Mouse (Mus musculus) midbrain, embryonic 14.5 days (tissue): Measurements from ENCODE around the gene Ndufs8. TPM values are rescaled to one million over a fixed set of nuclear protein-coding genes. Genes with fewer than 3 reads are reported as not detected.
A peak's percentile ranks its signal among the peaks of the same experiment; 100 is the strongest.

Experiments
- ATAC-seq: fragments of 200-750 bp; cut with Nextera tagmentation; 2 replicates; pipeline ENCODE4 v1.8.0; 2017; ENCODE audit warnings: moderate number of reproducible peaks, moderate library complexity; ENCODE audit not compliant: low FRiP score, low TSS enrichment
- DNase-seq: peaks from one replicate; pipeline ENCODE4 v3.0.0-alpha.2; 2015
- H3K27ac ChIP-seq: fragments of 300-500 bp; sonication (generic); replicated peaks from 2 replicates; pipeline ENCODE4 v1.5.1; 2014; ENCODE audit warnings: mild to moderate bottlenecking, low read depth, low read length, moderate library complexity
- H3K27me3 ChIP-seq: fragments of 300-500 bp; sonication (generic); 2 replicates; pipeline ENCODE4 v1.6.1; 2014; ENCODE audit warnings: low read length, control low read depth, mixed read lengths; ENCODE audit not compliant: control insufficient read depth, insufficient read depth
- H3K36me3 ChIP-seq: fragments of 300-500 bp; sonication (generic); 2 replicates; pipeline ENCODE4 v1.6.1; 2014; ENCODE audit warnings: low read length, control low read depth; ENCODE audit not compliant: control insufficient read depth, insufficient read depth
- H3K4me1 ChIP-seq: fragments of 300-500 bp; sonication (generic); 2 replicates; pipeline ENCODE4 v1.6.1; 2014; ENCODE audit warnings: mild to moderate bottlenecking, antibody characterized with exemption, low read length, control low read depth; ENCODE audit not compliant: control insufficient read depth, insufficient read depth
- H3K4me2 ChIP-seq: fragments of 300-500 bp; sonication (generic); 2 replicates; pipeline ENCODE4 v1.6.1; 2014; ENCODE audit warnings: mild to moderate bottlenecking, low read length, moderate library complexity
- H3K4me3 ChIP-seq: fragments of 300-500 bp; sonication (generic); replicated peaks from 2 replicates; pipeline ENCODE4 v1.5.1; 2014; ENCODE audit warnings: low read depth, low read length
- H3K9ac ChIP-seq: fragments of 300-500 bp; sonication (generic); replicated peaks from 2 replicates; pipeline ENCODE4 v1.6.1; 2014; ENCODE audit warnings: mild to moderate bottlenecking, low read length, moderate library complexity
- H3K9me3 ChIP-seq: fragments of 300-500 bp; sonication (generic); 2 replicates; pipeline ENCODE4 v1.6.1; 2016; ENCODE audit warnings: low read length, control low read depth, mixed read lengths; ENCODE audit not compliant: control insufficient read depth
- WGBS: fragments of 180-500 bp; shearing (Covaris S2); extraction: QIAGEN DNeasy Blood & Tissue Kit; methylation state at CpG from one replicate; pipeline ENCODE4 v1.1.7; 2014; 5-methylcytosine and 5-hydroxymethylcytosine counted together
- polyA plus RNA-seq: library from polyadenylated mRNA; unstranded; fragments of >200 nt; fragmentation: Nextera tagmentation; extraction: Ambion mirVana; gene quantifications from 2 replicates; pipeline ENCODE4 v1.2.1, GENCODE M21; 2014

Gene Ndufs8
- polyA plus RNA-seq, 1 experiment from 2014 or later, result 261 TPM

- Histone ChIP-seq H3K27ac (no peak overlapping the region), H3K4me1 (peaks cover 6% of the 10 kb centered on the region; the same call in 1 of the 2 replicates), H3K4me3 (no peak overlapping the region), H3K9ac (no peak overlapping the region), H3K4me2 (no peak overlapping the region), H3K9me3 (no peaks in the 10 kb centered on the region), H3K36me3 (peaks cover 10% of the 10 kb centered on the region), H3K27me3 (peaks cover 5% of the 10 kb centered on the region; the same call in 1 of the 2 replicates)
- DNase-seq, result no peak
- 53% methylated on average over 25 of the region's 25 CpGs for WGBS
- no peak for ATAC-seq
These were observed 8.8 kb downstream of the Ndufs8 start for GRCm38 (mm10) chr19:3903648-3904362.

GRCm38 (mm10) chr19:3902966-3903365 lies 9.6 kb downstream of the Ndufs8 start:
- peaks cover 2% of the 10 kb centered on the region; the same call in 1 of the 2 replicates for H3K36me3 ChIP-seq
- H3K4me3 ChIP-seq, result no peak overlapping the region
- H3K9ac ChIP-seq, result no peak overlapping the region
- H3K27ac ChIP-seq, result no peak overlapping the region
- H3K9me3 ChIP-seq, result no peaks in the 10 kb centered on the region
- whole genome bisulfite sequencing, result 76% methylated on average over 12 of the region's 12 CpGs
- DNase-seq (no peak), ATAC-seq (no peak)
- peaks cover 6% of the 10 kb centered on the region; the same call in 1 of the 2 replicates for H3K4me1 ChIP-seq
- peaks cover 5% of the 10 kb centered on the region; the same call in 1 of the 2 replicates for H3K27me3 ChIP-seq
- H3K4me2 ChIP-seq, result no peak overlapping the region

GRCm38 (mm10) chr19:3899618-3900017 lies 13.0 kb downstream of the Ndufs8 start:
- DNase-seq (no peak), ATAC-seq (no peak)
- no peaks in the 10 kb centered on the region for H3K9me3 ChIP-seq
- no peaks in the 10 kb centered on the region for H3K4me1 ChIP-seq
- no peaks in the 10 kb centered on the region for H3K27me3 ChIP-seq
- H3K27ac ChIP-seq, result no peak overlapping the region
- peaks cover 16% of the 10 kb centered on the region for H3K36me3 ChIP-seq
- H3K4me3 ChIP-seq, result no peak overlapping the region
- 96% methylated on average over 4 of the region's 4 CpGs for WGBS
- H3K9ac ChIP-seq, result no peak overlapping the region
- no peak overlapping the region for H3K4me2 ChIP-seq

- no peak overlapping the region for H3K4me3 ChIP-seq
- H3K4me2 ChIP-seq, result no peak overlapping the region
- WGBS, result 90% methylated on average over 7 of the region's 7 CpGs
- DNase-seq (no peak), ATAC-seq (no peak)
- no peak overlapping the region for H3K9ac ChIP-seq
- peaks cover 22% of the 10 kb centered on the region for H3K36me3 ChIP-seq
- no peaks in the 10 kb centered on the region for H3K9me3 ChIP-seq
- H3K4me1 ChIP-seq, result no peaks in the 10 kb centered on the region
- no peaks in the 10 kb centered on the region for H3K27me3 ChIP-seq
- no peak overlapping the region for H3K27ac ChIP-seq
These were observed 13.6 kb downstream of the Ndufs8 start for GRCm38 (mm10) chr19:3898952-3899351.

DNA sequence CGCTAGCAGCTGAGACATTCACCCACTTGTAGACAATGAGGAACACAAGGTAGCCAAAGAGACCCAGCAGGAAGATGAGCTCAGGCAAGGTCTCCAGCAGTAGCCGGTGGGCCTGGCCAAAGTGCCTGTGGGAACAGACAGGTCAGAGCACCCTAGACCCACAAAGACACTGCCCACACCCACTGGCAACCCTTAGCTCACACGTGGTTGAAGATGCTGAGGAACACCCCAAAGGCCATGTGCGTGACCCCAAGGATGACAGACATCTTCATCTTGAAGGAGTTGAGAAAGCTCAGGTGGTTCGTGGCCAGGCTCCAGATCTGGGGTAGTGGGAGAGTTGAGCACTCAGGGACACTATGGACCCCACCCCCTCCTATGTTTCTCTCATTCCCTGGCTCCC lies 15.0 kb downstream of the Ndufs8 start:
- Histone ChIP-seq H3K36me3 (peaks cover 36% of the 10 kb centered on the region), H3K4me2 (no peak overlapping the region), H3K4me1 (no peaks in the 10 kb centered on the region), H3K4me3 (no peak overlapping the region), H3K27me3 (no peaks in the 10 kb centered on the region), H3K9ac (no peak overlapping the region), H3K27ac (no peak overlapping the region), H3K9me3 (no peaks in the 10 kb centered on the region)
- ATAC-seq (no peak), DNase-seq (no peak)
- 93% methylated on average over 5 of the region's 5 CpGs for WGBS

GRCm38 (mm10) chr19:3896208-3896607 lies 16.4 kb downstream of the Ndufs8 start:
- WGBS, result 94% methylated on average over 10 of the region's 10 CpGs
- ATAC-seq, result no peak
- Histone ChIP-seq H3K4me3 (no peak overlapping the region), H3K9ac (no peak overlapping the region), H3K36me3 (peaks cover 48% of the 10 kb centered on the region), H3K27ac (0 out of 2 replicates have a peak overlapping the region, but pooled peaks have one; percentile 46), H3K4me1 (no peaks in the 10 kb centered on the region), H3K9me3 (no peaks in the 10 kb centered on the region), H3K27me3 (no peaks in the 10 kb centered on the region), H3K4me2 (no peak overlapping the region)
- DNase-seq, result no peak

DNA sequence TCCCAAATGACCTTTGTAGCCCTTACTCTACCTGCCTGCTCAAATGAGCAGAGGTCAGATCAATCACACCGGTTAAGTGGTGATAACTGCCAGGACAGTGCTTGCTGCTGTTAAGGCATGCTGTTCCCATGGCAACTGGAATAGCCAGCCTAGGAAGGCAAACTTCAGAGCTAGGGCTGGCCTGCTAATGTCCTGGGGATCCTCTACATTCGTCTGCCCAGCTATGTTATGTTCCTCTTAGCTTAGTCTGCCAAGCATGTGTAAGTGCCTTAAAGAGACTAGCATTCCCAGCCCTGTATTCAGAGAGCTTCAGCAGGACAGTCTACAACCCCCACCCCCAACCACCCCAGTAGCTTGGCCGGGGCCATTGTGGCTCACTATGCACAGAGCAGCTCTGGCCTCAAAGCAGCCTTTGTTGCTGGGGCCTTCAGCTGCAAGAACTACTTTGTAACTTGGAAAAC lies 17.4 kb downstream of the Ndufs8 start:
- no peak overlapping the region for H3K9ac ChIP-seq
- no peaks in the 10 kb centered on the region for H3K27me3 ChIP-seq
- 12% methylated on average over 3 of the region's 3 CpGs for WGBS
- no peak overlapping the region for H3K4me3 ChIP-seq
- no peak overlapping the region for H3K4me2 ChIP-seq
- peak overlapping the region; percentile 46 for H3K27ac ChIP-seq
- peaks cover 58% of the 10 kb centered on the region for H3K36me3 ChIP-seq
- H3K9me3 ChIP-seq, result no peaks in the 10 kb centered on the region
- H3K4me1 ChIP-seq, result no peaks in the 10 kb centered on the region
- ATAC-seq (no peak), DNase-seq (peak; percentile 42)

GRCm38 (mm10) chr19:3894294-3894693 lies 18.3 kb downstream of the Ndufs8 start:
- 87% methylated on average over 2 of the region's 2 CpGs for WGBS
- Histone ChIP-seq H3K27me3 (no peaks in the 10 kb centered on the region), H3K9ac (no peak overlapping the region), H3K4me2 (no peak overlapping the region), H3K4me3 (no peak overlapping the region), H3K9me3 (no peaks in the 10 kb centered on the region), H3K27ac (no peak overlapping the region), H3K36me3 (peaks cover 67% of the 10 kb centered on the region), H3K4me1 (no peaks in the 10 kb centered on the region)
- DNase-seq (no peak), ATAC-seq (no peak)

DNA sequence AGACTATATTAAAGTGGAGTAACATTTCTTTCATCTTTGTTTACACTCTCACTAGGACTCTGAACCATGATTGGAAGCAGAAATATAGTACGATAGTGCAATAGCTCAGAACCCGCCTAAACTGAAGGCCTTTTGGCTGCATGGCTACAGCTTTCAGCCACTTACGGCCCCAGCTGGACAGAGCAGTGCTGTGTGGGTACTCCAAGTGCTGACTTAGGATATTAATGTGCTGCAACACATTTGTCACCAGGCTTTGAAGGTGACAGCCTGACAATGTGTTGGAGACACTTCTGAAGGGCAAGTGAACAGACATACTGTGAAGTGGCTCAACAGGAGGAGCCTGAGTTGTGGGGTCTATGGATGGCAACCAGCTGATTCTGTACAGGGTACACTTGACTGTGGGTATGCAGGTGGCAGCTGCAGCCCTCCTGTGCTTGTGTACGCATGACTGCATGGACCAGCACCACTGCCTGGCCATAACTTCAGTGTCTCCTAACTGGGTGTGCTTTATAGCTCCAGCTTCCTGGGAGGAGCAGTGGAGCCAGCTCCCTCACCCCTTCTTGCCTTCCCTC lies 18.9 kb downstream of the Ndufs8 start:
- H3K27me3 ChIP-seq, result no peaks in the 10 kb centered on the region
- no peak overlapping the region for H3K9ac ChIP-seq
- peaks cover 74% of the 10 kb centered on the region for H3K36me3 ChIP-seq
- no peaks in the 10 kb centered on the region for H3K4me1 ChIP-seq
- WGBS, result 90% methylated on average over 4 of the region's 4 CpGs
- ATAC-seq, result no peak
- no peak overlapping the region for H3K4me3 ChIP-seq
- H3K9me3 ChIP-seq, result no peaks in the 10 kb centered on the region
- no peak for DNase-seq
- H3K27ac ChIP-seq, result no peak overlapping the region
- no peak overlapping the region for H3K4me2 ChIP-seq
